Mouse (Mus musculus): Measurements from ENCODE around the gene Mrpl16. TPM values are rescaled to one million over a fixed set of nuclear protein-coding genes. Genes with fewer than 3 reads are reported as not detected.

Mrpl16 gene
- total RNA-seq (2022), result 10 to 100 TPM; 57.8 to 69.5 (median 61.5) TPM

DNA sequence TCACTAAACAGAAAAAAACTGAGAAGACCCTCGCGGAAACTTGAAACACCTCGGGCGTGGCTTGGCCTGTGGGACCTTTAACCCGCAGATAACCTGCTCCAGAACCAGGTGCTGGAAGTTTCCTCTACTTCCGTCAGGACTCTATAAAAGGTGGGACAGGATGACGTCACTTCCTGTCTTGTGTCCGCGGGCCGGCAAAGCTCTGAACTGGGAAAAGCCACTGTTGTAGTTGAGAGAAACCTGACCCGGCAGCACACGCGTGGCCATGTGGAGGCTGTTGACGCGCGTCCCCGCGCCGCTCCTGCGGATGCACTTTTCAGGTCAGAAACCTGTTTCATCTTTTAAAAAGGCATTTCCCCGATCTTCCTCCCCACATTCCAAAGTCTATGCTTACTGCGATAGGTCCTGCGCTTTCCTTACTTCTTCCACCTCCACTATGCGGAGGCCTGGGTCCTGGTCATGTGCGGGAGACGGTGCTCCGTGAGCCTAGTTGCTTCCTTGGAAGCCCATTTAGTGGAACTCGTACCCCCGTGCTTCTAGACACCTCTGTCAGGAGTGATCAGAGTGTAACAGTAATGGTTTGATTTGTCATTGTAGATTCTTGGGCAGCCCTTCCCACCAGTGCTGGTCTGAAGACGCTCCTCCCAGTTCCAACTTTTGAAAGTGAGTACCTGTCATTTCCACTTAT is at the start of gene Mrpl16:
Mrpl16 (plus strand) TSS at position 187 of the 688 bp plus-strand sequence.
- peak; percentile 80 to 83 for DNase-seq (ENCODE audit: low spot score in 2 of 2)

DNA sequence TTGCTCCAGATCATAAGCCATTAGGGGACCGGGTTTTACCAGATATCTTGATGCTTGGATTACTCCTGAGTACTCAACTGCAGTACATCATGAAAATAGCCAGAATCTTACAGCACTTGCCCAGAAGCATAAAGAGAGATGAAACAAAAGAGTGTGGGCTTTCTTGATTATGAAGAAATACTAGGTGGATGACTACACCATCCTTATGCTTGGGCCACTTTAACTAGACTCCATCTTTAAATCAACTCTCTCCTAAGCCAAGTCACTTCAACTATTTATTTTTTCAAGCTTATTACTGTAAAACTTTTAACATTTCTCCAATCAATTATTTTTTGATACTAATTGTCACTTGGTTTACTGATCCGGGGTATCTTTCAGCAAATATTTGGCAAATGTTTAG is 46.3 kb upstream of the Mrpl16 start:
- DNase-seq (ENCODE audit: low spot score in 2 of 2), result no peak

DNA sequence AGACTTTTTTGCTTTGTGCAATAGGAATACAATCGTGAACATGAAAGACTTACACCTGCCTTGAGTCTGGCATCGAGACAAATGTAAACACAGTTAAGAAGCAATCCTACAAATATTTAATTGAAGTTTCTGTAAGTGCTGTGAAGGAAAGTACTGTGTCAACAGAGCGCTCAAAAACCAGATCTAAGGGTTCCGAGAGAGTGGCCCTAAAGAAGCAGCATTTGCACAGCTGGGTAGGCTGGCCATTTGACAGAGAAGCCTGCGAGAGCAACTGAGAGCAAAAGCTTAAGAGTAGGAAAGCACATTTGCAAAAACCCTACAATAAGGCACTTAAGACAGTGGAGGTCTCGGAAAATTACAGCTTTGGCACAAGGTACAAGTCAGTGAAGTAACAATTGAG is 45.9 kb upstream of the Mrpl16 start:
- DNase-seq (ENCODE audit: low spot score in 2 of 2), result no peak

DNA sequence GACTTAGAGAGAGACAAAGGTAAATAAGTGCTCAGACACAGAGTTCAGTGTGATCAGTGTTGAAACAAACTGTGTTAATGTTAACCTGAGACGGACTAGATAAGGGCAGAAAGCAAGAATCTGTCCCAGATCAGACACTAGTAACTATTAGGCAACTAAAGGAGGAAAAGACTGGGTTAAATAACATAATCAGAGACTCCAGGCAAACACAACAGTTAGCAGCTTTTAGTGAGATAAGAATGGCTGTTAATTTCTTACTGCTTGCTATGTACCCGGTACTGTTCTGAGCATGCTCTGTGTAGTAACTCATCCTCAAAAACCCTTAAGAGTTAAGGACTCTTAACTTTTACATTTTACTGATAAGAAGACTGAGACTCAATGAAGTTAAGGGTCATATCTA is 44.3 kb upstream of the Mrpl16 start:
- DNase-seq (ENCODE audit: low spot score in 2 of 2), result no peak

DNA sequence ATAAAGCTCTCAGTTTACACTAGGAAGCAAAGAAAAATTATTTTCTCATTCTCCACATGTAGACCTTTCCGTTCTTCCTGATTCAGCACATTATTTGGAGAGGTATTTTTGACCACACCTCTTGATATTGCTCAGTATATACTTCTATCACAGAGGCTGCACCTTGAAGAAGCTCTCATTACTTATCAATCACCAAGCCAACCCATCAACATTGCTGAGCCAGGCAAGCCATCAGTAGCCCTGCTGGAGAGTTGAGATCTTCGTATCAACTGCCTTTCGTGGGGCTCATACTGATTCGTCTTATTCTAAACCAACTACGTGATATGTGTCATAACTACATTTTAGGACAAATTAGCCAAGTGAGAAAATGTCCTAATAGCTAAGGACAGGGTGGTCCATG is 42.9 kb upstream of the Mrpl16 start:
- DNase-seq (ENCODE audit: low spot score in 2 of 2), result no peak

DNA sequence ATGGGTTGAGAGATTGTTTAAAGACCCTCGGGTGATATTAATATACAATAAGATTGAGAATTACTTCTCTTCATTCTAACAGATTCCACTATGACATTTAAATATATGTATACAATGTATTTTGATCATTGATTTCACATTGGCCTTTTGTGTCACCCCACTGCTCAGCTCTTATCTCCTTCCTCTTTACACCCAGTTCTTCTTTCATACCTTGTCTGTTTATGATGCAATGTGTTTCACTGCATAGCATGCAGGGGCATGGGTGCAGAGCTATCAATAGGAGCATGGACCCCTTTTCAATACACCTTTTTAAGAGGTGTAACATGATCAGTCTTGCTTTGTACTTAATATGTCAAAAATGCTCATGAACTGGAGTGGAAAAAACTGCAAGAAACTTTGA is 39.9 kb upstream of the Mrpl16 start:
- no peak for DNase-seq (ENCODE audit: low spot score in 2 of 2)

DNA sequence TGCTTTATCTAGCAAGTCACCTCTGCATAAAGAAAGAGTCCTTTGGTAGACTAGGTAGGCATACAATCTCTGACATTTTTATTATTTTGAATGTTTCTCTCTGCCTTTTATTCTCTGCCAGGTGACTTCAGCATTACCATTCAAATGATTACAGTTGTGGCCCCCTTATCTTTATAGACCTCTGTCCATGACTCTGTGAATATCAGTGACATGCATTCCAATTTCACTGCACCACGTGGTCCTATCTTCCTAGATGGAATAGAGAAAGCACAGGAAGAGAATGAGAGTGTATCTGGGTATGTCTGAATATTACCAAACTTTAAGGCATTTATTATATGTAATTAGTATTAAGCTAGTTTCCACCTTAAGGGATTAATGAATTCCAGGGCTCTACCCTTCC is 33.7 kb upstream of the Mrpl16 start:
- DNase-seq (ENCODE audit: low spot score in 2 of 2), result no peak

DNA sequence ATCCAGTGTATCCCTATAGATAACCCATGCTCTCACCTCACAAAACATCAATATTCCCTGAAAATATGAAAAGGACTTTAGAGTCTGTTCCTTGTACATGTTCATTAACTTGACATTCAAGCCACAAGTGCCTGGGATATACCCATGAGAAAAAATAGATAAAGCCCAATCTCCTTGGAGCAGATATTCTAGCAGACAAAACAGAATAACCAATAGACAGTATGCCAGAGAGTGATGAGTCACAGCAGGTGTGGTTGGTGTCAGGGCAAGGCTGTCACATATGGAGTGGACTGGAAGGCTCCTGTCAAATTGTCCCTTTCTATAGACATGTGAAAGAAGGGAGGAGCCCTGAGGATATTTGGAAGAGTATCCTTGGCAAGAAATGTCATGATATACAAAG is 24.5 kb upstream of the Mrpl16 start:
- no peak for DNase-seq (ENCODE audit: low spot score in 2 of 2)

DNA sequence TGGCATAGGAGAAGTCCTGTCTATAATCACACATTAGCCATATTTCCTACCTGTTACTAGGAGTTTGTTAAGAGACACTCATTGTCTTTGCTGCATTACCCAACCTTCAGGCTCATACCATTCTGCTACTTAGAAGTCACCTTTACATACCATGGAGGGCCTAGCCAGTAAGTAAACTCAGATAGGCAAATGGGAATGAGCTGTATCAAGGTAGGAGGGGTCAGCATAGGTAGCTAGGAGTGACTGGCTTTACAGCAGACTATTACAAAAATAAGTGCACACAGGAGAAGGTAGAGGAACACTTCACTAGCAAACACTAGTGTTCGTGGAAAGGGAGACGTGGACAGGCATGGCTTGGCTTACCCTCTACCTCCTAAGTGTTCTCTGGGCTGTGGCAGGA is 22.9 kb upstream of the Mrpl16 start, which contains the start of gene Gif:
Gif (plus strand) TSS at position 257 of the 400 bp plus-strand sequence.
- no peak for DNase-seq (ENCODE audit: low spot score in 2 of 2)

DNA sequence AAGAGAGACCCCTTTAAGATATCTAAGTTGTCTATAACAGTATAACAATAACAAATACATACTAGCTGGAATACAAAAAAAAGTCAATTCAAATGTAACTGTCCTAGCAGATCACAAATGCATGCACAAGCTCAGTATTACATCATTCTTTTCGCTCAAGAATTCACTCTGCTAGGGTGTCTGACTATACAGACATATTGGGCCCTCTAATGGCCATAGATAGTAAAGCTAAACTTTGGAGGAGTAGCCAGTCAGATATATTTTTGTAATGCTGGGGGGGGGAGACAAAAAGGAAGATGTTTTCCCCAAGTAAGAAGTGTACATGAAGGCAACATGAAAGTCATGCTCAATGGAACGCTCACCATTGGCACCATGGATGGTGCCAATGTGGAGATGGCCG is 5.1 kb upstream of the Mrpl16 start:
- DNase-seq (ENCODE audit: low spot score in 2 of 2), result no peak

DNA sequence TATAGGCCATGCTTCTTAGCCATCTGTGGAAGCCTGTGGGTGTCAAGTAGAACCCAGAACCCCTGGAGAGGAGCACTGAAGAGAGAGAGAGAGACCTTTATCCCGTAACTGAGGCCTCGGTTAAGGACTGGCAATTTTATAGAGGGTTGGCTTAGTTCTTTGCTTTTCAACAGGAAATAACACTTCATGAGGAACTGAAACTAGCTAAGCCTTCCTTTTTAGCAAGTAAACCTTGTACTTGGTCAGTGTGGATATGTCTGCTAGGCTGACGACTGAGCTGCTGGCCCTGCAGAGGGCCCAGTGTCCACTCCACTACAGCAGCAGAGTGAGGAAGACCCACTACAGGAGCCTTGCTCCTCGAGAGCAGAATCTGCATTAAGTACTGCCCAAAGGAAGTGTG is 3.8 kb upstream of the Mrpl16 start:
- DNase-seq (ENCODE audit: low spot score in 2 of 2), result no peak

DNA sequence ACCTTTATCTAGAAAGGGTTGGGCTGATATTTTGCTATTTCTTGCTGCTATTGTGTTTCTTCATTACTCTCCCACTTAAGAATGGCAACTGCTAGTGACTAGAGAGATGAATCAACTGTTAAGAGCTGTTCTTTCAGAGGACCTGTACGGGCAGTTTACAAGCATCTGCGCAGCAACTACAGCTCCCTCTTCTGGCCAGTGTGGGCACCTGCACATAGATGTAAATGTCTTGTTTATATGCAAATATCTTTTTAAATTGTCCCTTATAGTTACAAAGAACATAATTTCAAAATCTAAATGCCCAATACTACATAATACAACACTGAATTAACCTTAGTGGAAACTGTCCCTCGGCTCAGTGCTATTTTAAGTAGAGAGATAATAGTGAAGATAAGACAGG is 2.0 kb upstream of the Mrpl16 start:
- DNase-seq (ENCODE audit: low spot score in 2 of 2), result no peak

DNA sequence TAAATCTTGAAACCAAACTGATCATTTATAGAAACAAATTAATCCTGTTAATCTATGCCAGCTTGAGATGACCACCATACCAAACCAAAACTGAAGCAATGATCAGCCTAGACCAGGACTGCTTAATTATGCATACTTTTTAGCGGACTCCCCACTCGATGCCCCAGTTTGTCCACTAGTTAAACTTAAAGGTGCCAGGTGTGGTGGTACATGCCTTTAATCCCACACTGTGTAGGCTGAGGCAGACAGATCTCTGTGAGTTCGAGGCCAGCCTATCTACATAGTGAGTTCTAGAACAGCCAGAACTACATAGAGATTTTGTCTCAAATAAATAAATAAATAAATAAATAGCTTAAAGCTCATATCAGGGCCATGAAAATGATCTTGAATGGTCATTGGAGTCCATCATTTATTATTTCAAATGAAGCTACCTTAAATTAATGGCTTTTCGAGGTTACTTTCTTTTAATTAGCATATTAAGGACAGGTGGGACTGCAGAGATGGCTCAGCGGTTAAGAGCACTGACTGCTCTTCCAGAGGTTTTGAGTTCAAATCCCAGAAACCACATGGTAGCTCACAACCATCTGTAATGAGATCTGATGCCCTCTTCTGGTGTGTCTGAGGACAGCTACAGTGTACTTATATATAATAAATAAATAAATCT is 802 bp upstream of the Mrpl16 start:
- no peak for DNase-seq (ENCODE audit: low spot score in 2 of 2)

DNA sequence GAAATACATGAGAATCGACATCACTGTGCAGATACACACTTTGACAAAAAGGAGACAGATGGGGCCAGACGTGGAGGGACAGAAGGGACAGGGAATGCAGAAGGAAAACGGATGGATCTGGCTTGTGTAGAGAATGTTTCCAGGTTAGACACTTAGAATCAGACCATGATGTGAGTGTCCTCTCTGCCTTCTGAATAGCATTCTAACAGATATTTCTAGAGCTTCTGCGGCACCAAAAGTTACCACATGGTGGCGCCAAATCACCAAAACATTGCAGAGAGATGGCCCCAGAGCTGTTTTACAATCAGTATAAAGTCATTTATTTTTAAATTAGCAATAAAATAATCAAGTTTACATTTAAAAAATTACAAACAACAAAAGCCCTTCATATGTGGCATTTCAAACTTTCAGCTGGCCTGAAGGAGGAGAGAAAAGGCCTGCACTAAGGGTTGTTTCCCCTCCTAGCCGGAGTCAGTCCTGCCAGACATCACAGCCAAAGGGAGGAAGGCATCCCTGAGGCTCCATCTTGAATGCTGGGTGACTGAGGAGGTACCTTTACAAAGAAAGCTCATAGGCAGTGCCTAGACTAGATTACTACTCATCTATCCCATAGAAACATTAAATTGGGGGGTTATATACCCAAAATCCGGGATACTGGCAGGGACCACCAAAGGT is 7.1 kb downstream of the Mrpl16 start:
- peak; percentile 8 to 22 for DNase-seq (ENCODE audit: low spot score in 2 of 2)

DNA sequence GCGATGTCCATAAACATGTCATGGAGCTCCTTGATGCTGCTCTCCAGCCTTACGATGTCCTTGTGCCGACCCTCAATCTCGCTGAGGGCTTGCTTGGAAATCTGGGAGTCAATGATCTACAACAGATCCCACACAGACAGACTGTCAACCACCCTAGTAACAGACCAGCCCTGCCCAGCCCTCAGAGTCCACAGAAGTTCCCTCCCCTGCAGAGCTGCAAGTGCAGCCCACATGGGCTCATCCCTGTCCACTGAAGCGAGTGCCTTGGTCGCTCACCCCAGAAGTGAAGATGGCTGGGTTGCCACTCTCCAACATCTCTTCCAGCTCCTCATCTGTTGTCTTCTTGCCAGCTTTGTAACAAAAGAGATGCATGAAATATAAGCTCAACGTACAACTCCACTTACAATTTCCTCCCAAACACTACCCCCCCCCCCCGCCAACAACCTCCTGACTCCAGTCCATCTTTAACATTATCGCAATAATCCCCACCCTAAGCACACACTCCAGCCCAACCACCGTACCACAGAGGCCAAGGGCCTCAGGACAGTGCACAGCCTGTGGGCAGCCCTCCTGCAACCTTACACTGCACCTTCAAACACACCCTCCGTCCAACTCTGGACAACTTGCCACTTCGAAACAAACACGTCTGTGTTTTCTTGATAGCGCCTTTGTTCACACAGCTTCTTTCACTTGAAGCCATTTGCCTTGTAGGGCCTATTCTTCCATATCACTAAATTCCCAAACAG is 15.4 kb downstream of the Mrpl16 start:
- DNase-seq (ENCODE audit: low spot score in 2 of 2), result no peak

DNA sequence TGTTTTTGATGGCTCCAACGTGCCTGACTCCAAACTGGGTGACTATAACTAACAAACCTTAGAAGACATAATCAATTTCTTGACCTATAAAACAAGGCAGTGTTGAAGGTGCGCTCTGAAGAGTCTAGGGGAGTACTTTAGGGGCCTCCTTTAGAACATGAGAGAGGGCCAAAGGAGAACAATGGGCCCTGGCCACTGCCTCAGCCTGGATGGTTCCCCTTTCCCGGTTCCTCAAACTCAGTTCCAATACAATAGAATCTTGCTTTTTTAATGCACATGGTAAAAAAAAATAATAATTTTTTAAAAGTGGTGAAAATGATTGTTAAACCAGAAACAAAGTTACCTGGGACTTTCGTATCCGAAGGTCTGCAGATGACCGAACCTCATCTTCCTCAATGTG is 17.6 kb downstream of the Mrpl16 start:
- DNase-seq (ENCODE audit: low spot score in 2 of 2), result no peak

DNA sequence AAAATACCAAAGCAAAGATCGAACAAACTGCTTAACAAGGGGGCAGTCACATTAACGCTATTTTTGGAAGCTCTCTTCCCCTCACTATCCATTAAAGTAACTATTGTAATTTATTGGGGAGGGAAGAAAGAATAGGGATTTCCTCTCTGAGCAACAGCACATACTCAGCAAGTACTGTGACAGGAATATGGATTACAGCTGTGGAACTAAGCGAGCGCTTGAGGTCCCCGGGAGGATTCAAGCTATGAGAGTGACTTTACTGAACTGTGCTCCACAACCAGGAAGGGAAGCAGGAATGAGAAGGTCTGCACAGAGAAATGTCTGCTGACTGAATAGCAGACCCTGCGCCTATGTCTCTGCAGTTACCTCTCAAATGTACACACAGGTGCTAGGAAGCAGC is 18.7 kb downstream of the Mrpl16 start:
- no peak for DNase-seq (ENCODE audit: low spot score in 2 of 2)

DNA sequence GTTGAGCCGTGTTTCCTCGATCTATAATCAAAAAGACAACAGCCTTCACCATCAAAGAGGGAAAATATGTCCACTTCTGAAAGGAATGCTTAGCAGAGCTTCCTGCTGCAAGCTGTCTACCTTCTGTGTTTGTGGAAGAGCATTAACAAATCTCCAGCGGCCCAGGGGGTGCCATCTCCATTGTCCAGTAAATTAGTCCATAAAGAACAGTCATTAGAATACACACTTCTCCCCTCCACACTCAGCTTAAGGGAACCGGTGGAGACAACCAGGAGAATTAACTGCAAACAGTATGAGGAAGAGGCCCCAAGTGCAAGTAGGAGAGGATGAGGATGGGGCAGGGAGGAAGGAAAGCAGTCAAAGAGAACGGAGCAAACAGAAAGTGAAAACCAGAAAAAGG is 21.6 kb downstream of the Mrpl16 start:
- no peak for DNase-seq (ENCODE audit: low spot score in 2 of 2)

DNA sequence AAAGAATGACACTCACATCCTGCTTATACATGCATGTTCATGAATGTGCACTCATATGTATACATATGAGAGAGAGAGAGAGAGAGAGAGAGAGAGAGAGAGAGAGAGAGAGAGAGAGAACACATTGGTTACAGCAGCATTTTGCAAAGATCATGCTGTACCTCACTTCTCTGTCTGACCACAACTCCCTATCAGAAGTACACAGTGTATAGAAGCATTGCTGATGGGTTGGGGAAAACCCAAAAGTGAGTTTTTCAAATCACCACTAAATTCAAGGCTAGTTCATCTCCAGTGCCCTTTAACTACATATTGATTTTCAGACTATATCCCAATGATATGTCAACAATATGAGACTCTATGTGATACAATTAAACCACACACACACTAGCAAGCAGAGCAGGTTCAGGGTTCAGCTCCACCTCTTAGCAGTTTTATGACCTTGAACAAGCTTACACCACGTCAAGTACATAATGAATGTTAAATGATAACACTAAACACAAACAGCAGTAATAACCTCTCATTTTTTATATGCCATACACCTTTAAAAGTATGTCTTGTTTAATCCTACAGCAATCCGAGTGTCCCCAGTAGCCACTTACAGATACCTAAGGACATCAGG is 23.7 kb downstream of the Mrpl16 start:
- no peak for DNase-seq (ENCODE audit: low spot score in 2 of 2)

DNA sequence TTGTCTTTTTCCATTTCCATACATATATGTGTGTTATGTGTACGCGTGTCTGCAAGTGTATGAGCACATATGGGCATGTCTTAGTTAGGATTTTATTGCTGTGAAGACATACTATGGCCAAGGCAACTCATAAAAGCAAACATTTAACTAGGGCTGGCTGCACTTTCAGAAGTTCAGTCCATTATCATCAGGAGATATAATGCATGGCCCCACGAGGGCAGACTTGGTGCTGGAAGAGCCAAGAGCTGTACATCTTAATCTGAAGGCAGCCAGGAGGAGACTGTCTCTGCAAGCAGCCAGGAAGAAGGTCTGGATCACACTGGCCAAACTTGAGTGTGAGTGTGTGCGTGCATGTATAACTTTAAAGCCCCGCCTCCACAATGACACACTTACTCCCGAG is 24.3 kb downstream of the Mrpl16 start:
- no peak for DNase-seq (ENCODE audit: low spot score in 2 of 2)

DNA sequence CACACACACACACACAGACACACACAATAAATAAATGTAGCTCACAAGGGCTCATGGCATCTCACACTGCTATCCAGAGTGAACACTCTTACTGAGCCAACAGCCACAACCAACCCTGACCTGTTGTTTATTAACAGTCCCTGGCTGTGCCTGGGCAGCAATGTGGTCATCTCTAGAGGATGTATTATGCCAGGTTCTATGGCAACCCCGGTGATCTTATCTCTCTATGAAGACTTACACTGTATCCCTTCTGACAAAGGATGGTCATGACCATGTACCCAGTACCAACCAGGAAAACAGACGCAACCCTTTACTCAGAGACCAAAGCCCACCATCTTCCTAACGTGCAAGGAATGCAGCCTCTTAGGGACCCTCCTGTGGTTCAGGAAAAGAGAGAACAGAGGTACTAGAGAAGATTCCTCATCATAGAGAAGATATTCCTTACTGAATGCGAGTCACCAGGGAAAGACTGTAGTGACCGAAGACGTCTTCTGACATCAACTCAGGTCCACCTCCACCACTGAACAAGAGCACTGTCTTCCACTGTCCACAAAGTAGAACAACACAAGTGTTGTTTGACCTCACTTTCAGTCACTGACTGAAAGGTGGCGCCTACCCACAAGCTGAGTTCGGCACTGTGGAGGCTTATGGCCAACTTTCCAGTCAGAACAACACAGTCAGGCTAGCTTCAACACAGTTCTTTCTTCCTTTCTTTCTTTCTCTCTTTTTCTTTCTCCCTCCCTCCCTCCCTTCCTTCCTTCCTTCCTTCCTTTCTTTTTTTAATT is 30.5 kb downstream of the Mrpl16 start:
- DNase-seq (ENCODE audit: low spot score in 2 of 2), result no peak

Data from gastrocnemius, adult 8-10 months (tissue).